Mouse (Mus musculus): ENCODE data around the gene Plekhm3. TPM values are rescaled to one million over a fixed set of nuclear protein-coding genes. Genes with fewer than 3 reads are reported as not detected.

Plekhm3 gene
- polyA plus RNA-seq, 1 experiment from 2014 or later: 8.4 TPM

DNA sequence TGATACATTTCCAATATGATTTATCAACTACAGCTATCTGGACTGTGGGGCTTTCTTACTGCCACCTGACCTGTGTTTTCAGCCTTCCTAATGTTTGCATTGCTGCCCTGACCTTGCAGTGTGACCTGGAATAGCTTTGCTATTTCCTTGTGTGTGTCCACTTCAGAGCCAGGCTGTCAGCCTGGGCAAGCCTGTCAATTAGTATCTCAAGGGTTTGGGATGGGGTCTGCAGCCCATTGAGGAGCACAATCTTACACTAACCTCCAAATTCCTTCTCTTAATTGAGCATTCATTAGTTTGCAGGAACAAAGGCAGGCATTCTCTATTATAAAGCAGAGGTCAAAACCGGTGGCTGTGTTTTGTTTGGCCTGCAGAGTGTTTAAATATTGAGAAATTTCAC lies 107.6 kb downstream of the Plekhm3 start:
- WGBS: 72% methylated on average over 1 of the region's 1 CpGs
- Histone ChIP-seq H3K27ac (replicated peaks in 1 of 2; ENCODE audit: control insufficient read depth in 1 of 2, insufficient read depth in 1 of 2, low read depth in 2 of 2, low read length in 2 of 2) (no peak overlapping the region), H3K4me3 (ENCODE audit: control insufficient read depth in 1 of 2, insufficient read depth in 1 of 2, low read depth in 1 of 2, low read length in 2 of 2) (no peak overlapping the region), H3K9me3 (ENCODE audit: control insufficient read depth, low read length) (no peaks in the 10 kb centered on the region), H3K9ac (ENCODE audit: low read length) (no peak overlapping the region), H3K4me1 (ENCODE audit: control insufficient read depth in 2 of 2, insufficient read depth in 2 of 2, low read length in 2 of 2) (peaks cover 10 to 25% of the 10 kb centered on the region in 2 experiments), H3K4me2 (ENCODE audit: low read length) (no peak overlapping the region), H3K36me3 (ENCODE audit: control insufficient read depth, insufficient read depth, low read length) (no peaks in the 10 kb centered on the region), H3K27me3 (ENCODE audit: control insufficient read depth, insufficient read depth, low read length) (no peaks in the 10 kb centered on the region)
- no peak for ATAC-seq (ENCODE audit: insufficient number of reproducible peaks, insufficient read depth, low FRiP score, low read depth)

DNA sequence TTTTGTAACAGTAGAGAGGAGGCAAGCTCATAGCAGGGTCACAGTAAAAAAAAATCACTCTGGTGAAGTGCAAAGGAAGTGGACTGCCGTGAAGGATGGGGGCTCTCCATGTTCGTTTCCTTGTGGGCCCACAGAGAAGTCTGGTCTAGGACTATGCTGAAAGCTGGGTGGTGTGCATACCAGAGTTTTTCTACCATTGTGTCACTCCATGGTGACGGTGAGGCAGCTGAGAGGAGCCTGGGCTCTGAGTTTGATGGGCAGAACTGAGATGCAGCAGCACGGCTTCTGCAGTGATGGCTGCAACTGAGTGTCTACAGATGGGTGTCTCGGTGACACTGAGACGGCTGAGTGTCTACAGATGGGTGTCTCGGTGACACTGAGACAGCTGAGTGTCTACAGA lies 108.5 kb downstream of the Plekhm3 start:
- ATAC-seq (ENCODE audit: insufficient number of reproducible peaks, insufficient read depth, low FRiP score, low read depth): no peak
- H3K9me3 ChIP-seq (ENCODE audit: control insufficient read depth, low read length): no peaks in the 10 kb centered on the region

DNA sequence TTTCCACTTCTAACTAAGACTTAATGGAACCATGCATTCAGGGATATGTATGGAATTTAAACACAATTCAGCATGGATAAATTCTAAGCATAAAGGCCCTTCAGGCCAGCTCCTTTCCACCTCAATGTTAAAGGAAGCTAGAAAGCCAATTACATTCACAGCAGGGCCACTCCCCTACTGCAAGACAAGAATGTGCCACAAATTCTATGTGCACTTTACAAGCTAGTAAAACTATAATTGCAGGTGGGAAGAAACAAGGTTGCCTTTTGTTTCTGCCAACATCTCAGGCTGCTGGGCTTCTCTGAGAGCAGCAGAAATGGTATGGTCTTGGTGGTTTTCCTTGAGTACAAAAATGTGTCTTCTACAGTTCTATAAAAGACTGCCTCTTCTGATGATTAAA lies 109.1 kb downstream of the Plekhm3 start:
- Histone ChIP-seq H3K4me2 (ENCODE audit: low read length) (no peak overlapping the region), H3K4me3 (ENCODE audit: control insufficient read depth in 1 of 2, insufficient read depth in 1 of 2, low read depth in 1 of 2, low read length in 2 of 2) (no peak overlapping the region), H3K36me3 (ENCODE audit: control insufficient read depth, insufficient read depth, low read length) (no peaks in the 10 kb centered on the region), H3K27me3 (ENCODE audit: control insufficient read depth, insufficient read depth, low read length) (no peaks in the 10 kb centered on the region), H3K9ac (ENCODE audit: low read length) (no peak overlapping the region), H3K4me1 (ENCODE audit: control insufficient read depth in 2 of 2, insufficient read depth in 2 of 2, low read length in 2 of 2) (peaks cover 6 to 19% of the 10 kb centered on the region in 2 experiments), H3K27ac (replicated peaks in 1 of 2; ENCODE audit: control insufficient read depth in 1 of 2, insufficient read depth in 1 of 2, low read depth in 2 of 2, low read length in 2 of 2) (no peak overlapping the region), H3K9me3 (ENCODE audit: control insufficient read depth, low read length) (no peaks in the 10 kb centered on the region)
- no peak for ATAC-seq (ENCODE audit: insufficient number of reproducible peaks, insufficient read depth, low FRiP score, low read depth)

More for the DNA sequence above, 108.5 kb downstream of the Plekhm3 start:
- no peak overlapping the region for H3K4me2 ChIP-seq (ENCODE audit: low read length)
- H3K4me1 ChIP-seq (ENCODE audit: control insufficient read depth in 2 of 2, insufficient read depth in 2 of 2, low read length in 2 of 2): peaks cover 6 to 19% of the 10 kb centered on the region in 2 experiments
- no peaks in the 10 kb centered on the region for H3K27me3 ChIP-seq (ENCODE audit: control insufficient read depth, insufficient read depth, low read length)
- no peak overlapping the region for H3K4me3 ChIP-seq (ENCODE audit: control insufficient read depth in 1 of 2, insufficient read depth in 1 of 2, low read depth in 1 of 2, low read length in 2 of 2)
- no peak overlapping the region for H3K9ac ChIP-seq (ENCODE audit: low read length)
- H3K36me3 ChIP-seq (ENCODE audit: control insufficient read depth, insufficient read depth, low read length): no peaks in the 10 kb centered on the region
- WGBS: 66% methylated on average over 7 of the region's 7 CpGs
- no peak overlapping the region for H3K27ac ChIP-seq (replicated peaks in 1 of 2; ENCODE audit: control insufficient read depth in 1 of 2, insufficient read depth in 1 of 2, low read depth in 2 of 2, low read length in 2 of 2)

DNA sequence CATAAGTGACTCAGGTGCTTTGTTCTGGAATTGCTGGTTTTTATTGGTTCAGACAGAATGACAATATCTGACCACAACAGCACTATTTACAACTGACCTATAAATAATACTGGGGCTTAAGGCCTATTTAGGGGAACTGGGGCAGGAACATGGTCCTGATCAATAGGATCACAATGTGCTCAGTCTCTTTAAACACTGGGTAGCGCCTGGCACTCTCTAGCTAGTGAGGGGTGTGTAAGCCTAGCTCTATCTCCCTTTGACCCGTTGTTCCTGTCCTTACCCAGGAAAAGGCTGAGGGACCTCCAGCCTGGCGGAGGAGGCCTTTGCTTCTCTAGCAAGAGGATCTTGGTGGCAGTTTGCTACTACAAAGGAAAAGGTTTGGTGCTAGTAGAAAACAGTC lies 111.6 kb downstream of the Plekhm3 start:
- Histone ChIP-seq H3K4me2 (ENCODE audit: low read length) (no peak overlapping the region), H3K9ac (ENCODE audit: low read length) (no peak overlapping the region), H3K4me1 (ENCODE audit: control insufficient read depth in 2 of 2, insufficient read depth in 2 of 2, low read length in 2 of 2) (peaks cover 6 to 16% of the 10 kb centered on the region in 2 experiments), H3K36me3 (ENCODE audit: control insufficient read depth, insufficient read depth, low read length) (no peaks in the 10 kb centered on the region), H3K4me3 (ENCODE audit: control insufficient read depth in 1 of 2, insufficient read depth in 1 of 2, low read depth in 1 of 2, low read length in 2 of 2) (no peak overlapping the region), H3K27me3 (ENCODE audit: control insufficient read depth, insufficient read depth, low read length) (no peaks in the 10 kb centered on the region), H3K27ac (replicated peaks in 1 of 2; ENCODE audit: control insufficient read depth in 1 of 2, insufficient read depth in 1 of 2, low read depth in 2 of 2, low read length in 2 of 2) (no peak overlapping the region), H3K9me3 (ENCODE audit: control insufficient read depth, low read length) (no peaks in the 10 kb centered on the region)
- 75% methylated on average over 3 of the region's 3 CpGs for WGBS
- ATAC-seq (ENCODE audit: insufficient number of reproducible peaks, insufficient read depth, low FRiP score, low read depth): no peak

DNA sequence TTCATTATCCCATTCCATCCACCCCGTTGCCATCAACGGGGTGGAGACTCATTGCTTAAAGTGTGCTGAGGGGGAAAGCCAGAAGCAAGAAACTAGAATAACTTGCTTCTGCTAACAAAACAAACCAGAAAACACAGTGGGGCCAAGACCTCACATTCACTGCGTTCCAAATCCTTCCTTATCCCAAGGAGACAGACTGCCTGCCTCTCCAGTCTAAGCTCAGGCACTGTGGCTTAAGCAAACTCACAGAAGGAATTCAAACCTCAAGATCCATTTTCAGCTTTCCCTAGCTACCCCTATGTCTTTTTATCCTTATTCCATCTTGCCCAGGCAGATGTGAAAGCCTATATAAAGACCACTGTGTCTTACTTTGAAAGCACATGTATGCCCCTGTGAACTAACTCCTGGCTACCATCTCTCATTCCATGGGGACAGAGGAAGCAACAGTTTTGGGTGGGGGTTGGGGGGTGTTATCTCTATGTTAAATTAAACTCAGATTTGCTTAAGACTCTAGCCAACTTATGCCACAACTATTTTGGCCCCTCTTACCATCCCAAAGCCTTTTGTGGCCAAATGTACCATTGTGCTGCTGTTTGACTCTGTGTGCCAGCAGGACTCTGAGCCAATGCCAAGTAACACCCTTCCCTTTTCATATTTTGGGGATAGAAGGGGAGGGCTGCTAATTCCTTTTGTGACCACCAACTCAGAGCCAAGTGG lies 112.6 kb downstream of the Plekhm3 start:
- H3K36me3 ChIP-seq (ENCODE audit: control insufficient read depth, insufficient read depth, low read length): no peaks in the 10 kb centered on the region
- H3K4me3 ChIP-seq (ENCODE audit: control insufficient read depth in 1 of 2, insufficient read depth in 1 of 2, low read depth in 1 of 2, low read length in 2 of 2): no peak overlapping the region
- H3K9ac ChIP-seq (ENCODE audit: low read length): no peak overlapping the region
- no peak overlapping the region for H3K4me2 ChIP-seq (ENCODE audit: low read length)
- H3K4me1 ChIP-seq (ENCODE audit: control insufficient read depth in 2 of 2, insufficient read depth in 2 of 2, low read length in 2 of 2): peaks cover 5 to 21% of the 10 kb centered on the region in 2 experiments
- H3K27ac ChIP-seq (replicated peaks in 1 of 2; ENCODE audit: control insufficient read depth in 1 of 2, insufficient read depth in 1 of 2, low read depth in 2 of 2, low read length in 2 of 2): no peak overlapping the region
- no peaks in the 10 kb centered on the region for H3K27me3 ChIP-seq (ENCODE audit: control insufficient read depth, insufficient read depth, low read length)
- 70% methylated on average over 3 of the region's 3 CpGs for WGBS
- no peak for ATAC-seq (ENCODE audit: insufficient number of reproducible peaks, insufficient read depth, low FRiP score, low read depth)
- H3K9me3 ChIP-seq (ENCODE audit: control insufficient read depth, low read length): no peaks in the 10 kb centered on the region

DNA sequence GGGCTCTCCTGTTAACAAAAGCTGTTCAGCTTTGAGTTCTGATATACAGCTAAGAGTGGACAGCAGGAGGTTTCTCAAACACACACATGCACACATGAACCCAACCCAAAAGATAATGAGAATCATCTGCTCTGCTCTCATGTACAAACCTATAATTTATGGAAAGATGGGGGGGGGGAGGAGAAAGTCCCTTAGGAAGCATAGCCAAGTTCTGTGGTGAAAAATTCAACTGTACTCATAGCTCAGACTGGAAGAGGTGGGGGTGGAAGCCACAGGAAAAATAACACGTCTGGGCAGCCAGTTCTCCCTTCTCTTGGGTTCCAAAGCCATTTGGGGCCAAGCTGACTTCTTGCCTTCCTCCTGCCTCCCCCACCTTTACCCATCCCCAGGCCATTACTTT lies 115.7 kb downstream of the Plekhm3 start:
- WGBS: 29% methylated on average over 1 of the region's 1 CpGs
- H3K9me3 ChIP-seq (ENCODE audit: control insufficient read depth, low read length): no peaks in the 10 kb centered on the region
- no peak overlapping the region for H3K4me2 ChIP-seq (ENCODE audit: low read length)
- no peak for ATAC-seq (ENCODE audit: insufficient number of reproducible peaks, insufficient read depth, low FRiP score, low read depth)
- H3K27ac ChIP-seq (replicated peaks in 1 of 2; ENCODE audit: control insufficient read depth in 1 of 2, insufficient read depth in 1 of 2, low read depth in 2 of 2, low read length in 2 of 2): no peak overlapping the region
- no peak overlapping the region for H3K4me3 ChIP-seq (ENCODE audit: control insufficient read depth in 1 of 2, insufficient read depth in 1 of 2, low read depth in 1 of 2, low read length in 2 of 2)
- no peaks in the 10 kb centered on the region for H3K27me3 ChIP-seq (ENCODE audit: control insufficient read depth, insufficient read depth, low read length)
- no peak overlapping the region for H3K9ac ChIP-seq (ENCODE audit: low read length)
- H3K36me3 ChIP-seq (ENCODE audit: control insufficient read depth, insufficient read depth, low read length): no peaks in the 10 kb centered on the region
- H3K4me1 ChIP-seq (ENCODE audit: control insufficient read depth in 2 of 2, insufficient read depth in 2 of 2, low read length in 2 of 2): peaks cover 0 to 7% of the 10 kb centered on the region in 2 experiments; a peak in 1 of 4 replicates

DNA sequence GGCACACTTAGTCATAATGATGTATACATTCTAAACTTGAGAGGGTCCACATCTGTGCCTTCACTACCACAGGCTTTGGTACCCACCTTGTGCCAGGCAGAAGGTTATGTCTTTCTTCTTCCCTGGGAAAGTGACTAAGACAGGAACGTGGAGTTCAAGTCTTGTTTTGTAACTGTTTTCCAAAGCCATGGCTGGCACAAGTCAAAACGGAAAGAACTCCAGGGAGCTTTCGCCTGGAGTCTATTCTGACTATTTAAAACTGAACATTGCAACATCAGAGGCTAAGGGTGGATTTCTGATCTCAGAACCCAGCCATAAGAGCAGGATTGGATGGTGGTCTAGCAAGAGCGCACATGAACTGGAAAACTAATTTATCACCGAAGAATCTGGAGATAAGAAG lies 120.0 kb downstream of the Plekhm3 start:
- Histone ChIP-seq H3K36me3 (ENCODE audit: control insufficient read depth, insufficient read depth, low read length) (no peaks in the 10 kb centered on the region), H3K4me1 (ENCODE audit: control insufficient read depth in 2 of 2, insufficient read depth in 2 of 2, low read length in 2 of 2) (peaks cover 0 to 7% of the 10 kb centered on the region in 2 experiments; a peak in 1 of 4 replicates), H3K4me2 (ENCODE audit: low read length) (no peak overlapping the region), H3K9me3 (ENCODE audit: control insufficient read depth, low read length) (no peaks in the 10 kb centered on the region), H3K27ac (replicated peaks in 1 of 2; ENCODE audit: control insufficient read depth in 1 of 2, insufficient read depth in 1 of 2, low read depth in 2 of 2, low read length in 2 of 2) (no peak overlapping the region), H3K27me3 (ENCODE audit: control insufficient read depth, insufficient read depth, low read length) (no peaks in the 10 kb centered on the region), H3K4me3 (ENCODE audit: control insufficient read depth in 1 of 2, insufficient read depth in 1 of 2, low read depth in 1 of 2, low read length in 2 of 2) (no peak overlapping the region), H3K9ac (ENCODE audit: low read length) (no peak overlapping the region)
- no peak for ATAC-seq (ENCODE audit: insufficient number of reproducible peaks, insufficient read depth, low FRiP score, low read depth)
- WGBS: 81% methylated on average over 5 of the region's 5 CpGs

DNA sequence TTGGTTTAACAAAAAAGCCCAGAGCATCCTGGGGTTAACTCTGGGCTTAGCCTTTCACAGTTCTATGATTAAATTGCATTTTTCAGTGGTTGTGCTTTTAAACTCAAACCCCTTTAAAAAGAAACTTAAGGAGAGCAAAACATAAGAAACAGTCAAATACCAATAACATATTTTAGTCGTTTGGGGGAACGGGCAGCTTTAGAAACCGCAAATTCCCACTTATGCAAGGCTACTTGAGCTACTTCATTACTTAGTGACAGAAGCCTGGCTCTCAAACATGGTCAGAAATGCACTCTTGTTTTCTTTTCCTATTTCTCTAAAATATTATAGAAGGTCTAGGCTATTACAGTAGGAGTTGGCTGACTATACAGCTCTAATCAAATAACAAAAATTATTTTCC lies 120.5 kb downstream of the Plekhm3 start:
- WGBS: 77% methylated on average over 3 of the region's 3 CpGs
- ATAC-seq (ENCODE audit: insufficient number of reproducible peaks, insufficient read depth, low FRiP score, low read depth): no peak

More for the DNA sequence above, 120.5 kb downstream of the Plekhm3 start:
- no peak overlapping the region for H3K4me2 ChIP-seq (ENCODE audit: low read length)
- H3K4me3 ChIP-seq (ENCODE audit: control insufficient read depth in 1 of 2, insufficient read depth in 1 of 2, low read depth in 1 of 2, low read length in 2 of 2): no peak overlapping the region
- H3K9me3 ChIP-seq (ENCODE audit: control insufficient read depth, low read length): no peaks in the 10 kb centered on the region
- H3K4me1 ChIP-seq (ENCODE audit: control insufficient read depth in 2 of 2, insufficient read depth in 2 of 2, low read length in 2 of 2): peaks cover 0 to 7% of the 10 kb centered on the region in 2 experiments; a peak in 1 of 4 replicates
- H3K27ac ChIP-seq (replicated peaks in 1 of 2; ENCODE audit: control insufficient read depth in 1 of 2, insufficient read depth in 1 of 2, low read depth in 2 of 2, low read length in 2 of 2): no peak overlapping the region
- H3K27me3 ChIP-seq (ENCODE audit: control insufficient read depth, insufficient read depth, low read length): no peaks in the 10 kb centered on the region
- no peaks in the 10 kb centered on the region for H3K36me3 ChIP-seq (ENCODE audit: control insufficient read depth, insufficient read depth, low read length)
- no peak overlapping the region for H3K9ac ChIP-seq (ENCODE audit: low read length)
